8 mouse cellular contexts compared by ENCODE assay signal in the genomic region with DNA sequence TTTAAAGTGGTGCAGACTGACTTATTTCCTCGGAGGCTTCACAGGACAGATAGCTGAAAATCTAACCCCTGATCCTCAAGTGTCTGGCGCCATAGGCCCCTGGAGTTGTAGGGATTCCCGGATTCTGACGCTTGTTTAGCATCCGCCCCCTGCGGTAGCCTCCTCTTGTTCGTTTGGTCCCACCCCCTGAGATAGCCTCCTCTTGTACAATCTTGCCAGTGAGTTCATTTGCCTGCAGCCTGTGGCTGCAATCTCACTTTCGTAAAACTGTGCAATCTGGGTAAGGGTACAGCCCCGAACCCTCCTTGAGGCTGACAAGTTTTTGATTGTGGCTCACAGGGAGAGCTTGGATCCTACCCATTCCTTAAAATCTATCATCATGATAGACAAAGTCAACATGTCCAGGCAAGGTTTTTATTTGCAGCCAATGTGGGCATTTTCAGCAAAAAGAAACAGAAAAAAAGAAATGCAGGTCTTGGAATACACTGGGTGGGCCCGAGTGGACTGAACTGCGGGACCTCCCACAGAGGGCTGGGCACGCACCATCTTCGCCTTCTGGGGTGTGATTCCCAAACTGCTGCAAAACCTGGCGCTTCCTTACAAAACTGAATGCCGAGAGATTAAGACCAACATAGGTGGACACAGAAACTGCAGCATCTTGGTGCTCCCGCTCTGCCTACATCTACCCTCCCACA. TPM values are rescaled to one million over a fixed set of nuclear protein-coding genes. Genes with fewer than 3 reads are reported as not detected.
DNase-seq lines count a peak whose midpoint lies in the region; ATAC-seq and TF ChIP-seq lines count a peak whose summit lies in the region.

No protein-coding gene starts in this region.

- no peak overlapping the region for H3K27ac ChIP-seq in kidney, postnatal 0 days
- peak overlapping the region; percentile 96 for H3K27ac ChIP-seq in embryonic facial prominence, embryonic 14.5 days (replicated peaks; ENCODE audit: low read depth, low read length)
- peak overlapping the region; percentile 99 for H3K27ac ChIP-seq in intestine, embryonic 15.5 days
- H3K27ac ChIP-seq in neural tube, embryonic 11.5 days (ENCODE audit: low read depth, low read length), result peak overlapping the region; percentile 93

- no peaks in the 10 kb centered on the region for H3K36me3 ChIP-seq in kidney, postnatal 0 days (ENCODE audit: insufficient read depth, low read length)
- no peaks in the 10 kb centered on the region for H3K36me3 ChIP-seq in embryonic facial prominence, embryonic 14.5 days (ENCODE audit: control insufficient read depth, insufficient read depth, low read length)
- H3K36me3 ChIP-seq in intestine, embryonic 15.5 days, result no peaks in the 10 kb centered on the region
- no peaks in the 10 kb centered on the region for H3K36me3 ChIP-seq in neural tube, embryonic 11.5 days (ENCODE audit: control insufficient read depth, insufficient read depth, low read length)

- H3K9ac ChIP-seq in kidney, postnatal 0 days (ENCODE audit: low read depth, low read length), result no peak overlapping the region
- no peak overlapping the region for H3K9ac ChIP-seq in embryonic facial prominence, embryonic 14.5 days (ENCODE audit: low read depth, low read length)
- peak overlapping the region; percentile 49; the same call in 1 of the 2 replicates for H3K9ac ChIP-seq in intestine, embryonic 15.5 days
- peak overlapping the region; percentile 52 for H3K9ac ChIP-seq in neural tube, embryonic 11.5 days (ENCODE audit: low read length)

- H3K9me3 ChIP-seq in kidney, postnatal 0 days (replicated peaks; ENCODE audit: low read length), result no peaks in the 10 kb centered on the region
- H3K9me3 ChIP-seq in embryonic facial prominence, embryonic 14.5 days (ENCODE audit: control insufficient read depth, low read length), result no peaks in the 10 kb centered on the region
- H3K9me3 ChIP-seq in intestine, embryonic 15.5 days, result no peaks in the 10 kb centered on the region
- no peaks in the 10 kb centered on the region for H3K9me3 ChIP-seq in neural tube, embryonic 11.5 days (ENCODE audit: control insufficient read depth, low read length)

- H3K4me2 ChIP-seq in kidney, postnatal 0 days (ENCODE audit: low read length), result 0 out of 2 replicates have a peak overlapping the region, but pooled peaks have one; percentile 87
- H3K4me2 ChIP-seq in embryonic facial prominence, embryonic 14.5 days (ENCODE audit: low read depth, low read length), result peak overlapping the region; percentile 93
- H3K4me2 ChIP-seq in intestine, embryonic 15.5 days (replicated peaks), result peak overlapping the region; percentile 93
- H3K4me2 ChIP-seq in neural tube, embryonic 11.5 days (ENCODE audit: low read depth), result peak overlapping the region; percentile 93

- TF ChIP-seq CTCF in kidney, postnatal 0 days (IDR thresholded peaks at IDR 0.05; ENCODE audit: low read depth), result no peak

- intact Hi-C loops in left cerebral cortex, postnatal 36 days (cut with DNase I), result loop anchor here (5.0 kb wide), 1 partner anchor 32 kb away; a partner anchor contains a TSS

- H3K27me3 ChIP-seq in kidney, postnatal 0 days (ENCODE audit: insufficient read depth, low read length), result no peaks in the 10 kb centered on the region
- no peaks in the 10 kb centered on the region for H3K27me3 ChIP-seq in embryonic facial prominence, embryonic 14.5 days (replicated peaks; ENCODE audit: control insufficient read depth, insufficient read depth, low read length)
- no peaks in the 10 kb centered on the region for H3K27me3 ChIP-seq in intestine, embryonic 15.5 days (replicated peaks)
- H3K27me3 ChIP-seq in neural tube, embryonic 11.5 days (ENCODE audit: control insufficient read depth, insufficient read depth, low read length), result no peaks in the 10 kb centered on the region

- no peak for ATAC-seq in kidney, postnatal 0 days (replicated peaks; ENCODE audit: low FRiP score, low read depth)
- no peak for ATAC-seq in embryonic facial prominence, embryonic 14.5 days (ENCODE audit: low read depth)
- ATAC-seq in intestine, embryonic 15.5 days, result no peak
- ATAC-seq in neural tube, embryonic 11.5 days (ENCODE audit: insufficient read depth, low FRiP score, low TSS enrichment), result no peak

- WGBS in kidney, postnatal 0 days, result 65% methylated on average over 16 of the region's 16 CpGs
- WGBS in embryonic facial prominence, embryonic 14.5 days, result 46% methylated on average over 16 of the region's 16 CpGs
- 58% methylated on average over 16 of the region's 16 CpGs for WGBS in intestine, embryonic 15.5 days
- 33% methylated on average over 16 of the region's 16 CpGs for WGBS in neural tube, embryonic 11.5 days

- peaks cover 18% of the 10 kb centered on the region; the same call in 1 of the 2 replicates for H3K4me1 ChIP-seq in kidney, postnatal 0 days (replicated peaks; ENCODE audit: insufficient read depth, low read length)
- H3K4me1 ChIP-seq in embryonic facial prominence, embryonic 14.5 days (ENCODE audit: control insufficient read depth, insufficient read depth, low read length), result peaks cover 17% of the 10 kb centered on the region
- peaks cover 24% of the 10 kb centered on the region for H3K4me1 ChIP-seq in intestine, embryonic 15.5 days (replicated peaks)
- peaks cover 27% of the 10 kb centered on the region for H3K4me1 ChIP-seq in neural tube, embryonic 11.5 days (ENCODE audit: control insufficient read depth, insufficient read depth, low read length)

- DNase-seq in kidney, postnatal 0 days (ENCODE audit: low spot score), result no peak
- no peak for DNase-seq in kidney, adult 18-20 months
- no peak for DNase-seq in embryonic facial prominence, embryonic 14.5 days (ENCODE audit: low spot score)
- DNase-seq in neural tube, embryonic 11.5 days (ENCODE audit: low spot score), result peak; percentile 20
- no peak for DNase-seq in left cerebral cortex, postnatal 36 days (ENCODE audit: low spot score in 2 of 2)
- no peak for DNase-seq in urinary bladder, postnatal 10 days (ENCODE audit: low spot score)
- DNase-seq in right cerebral cortex, adult 2 months (ENCODE audit: low spot score in 2 of 2), result no peak

- H3K4me3 ChIP-seq in kidney, postnatal 0 days (replicated peaks; ENCODE audit: low read depth, low read length), result no peak overlapping the region
- no peak overlapping the region for H3K4me3 ChIP-seq in embryonic facial prominence, embryonic 14.5 days (ENCODE audit: low read depth, low read length)
- 0 out of 2 replicates have a peak overlapping the region, but pooled peaks have one; percentile 53 for H3K4me3 ChIP-seq in intestine, embryonic 15.5 days (replicated peaks)
- 0 out of 2 replicates have a peak overlapping the region, but pooled peaks have one; percentile 45 for H3K4me3 ChIP-seq in neural tube, embryonic 11.5 days (ENCODE audit: low read depth, low read length)

RNA-seq across cellular contexts. Expression of a gene that starts 33.5 kb away (rescaled TPM):
- polyA plus RNA-seq in kidney, postnatal 0 days (2015; fragmentation: Nextera tagmentation; extraction: Ambion mirVana), result 2,251 and 2,404 TPM in 2 replicates
- 2,264 and 2,593 TPM in 2 replicates for polyA plus RNA-seq in embryonic facial prominence, embryonic 14.5 days (2014; fragmentation: Nextera tagmentation; extraction: Ambion mirVana)
- 2,607 and 2,658 TPM in 2 replicates for polyA plus RNA-seq in intestine, embryonic 15.5 days (2015; fragmentation: Nextera tagmentation; extraction: Ambion mirVana)
- 3,675 and 3,804 TPM in 2 replicates for polyA plus RNA-seq in neural tube, embryonic 11.5 days (2014; fragmentation: Nextera tagmentation; extraction: Ambion mirVana)
- 1,000 to 10,000 TPM; 1,144 to 1,299 TPM for total RNA-seq in left cerebral cortex, postnatal 36 days (2021)

RNA-seq across cellular contexts. Expression of a gene that starts 46.5 kb away (rescaled TPM):
- 1.3 and 1.5 TPM in 2 replicates for polyA plus RNA-seq in kidney, postnatal 0 days (2015; fragmentation: Nextera tagmentation; extraction: Ambion mirVana)
- 0.48 and 1.1 TPM in 2 replicates for polyA plus RNA-seq in embryonic facial prominence, embryonic 14.5 days (2014; fragmentation: Nextera tagmentation; extraction: Ambion mirVana)
- polyA plus RNA-seq in intestine, embryonic 15.5 days (2015; fragmentation: Nextera tagmentation; extraction: Ambion mirVana), result 0.18 TPM in 1 of 2 replicates, not detected in the other
- polyA plus RNA-seq in neural tube, embryonic 11.5 days (2014; fragmentation: Nextera tagmentation; extraction: Ambion mirVana), result 0.42 and 0.81 TPM in 2 replicates
- under 1 TPM; 0.25 to 0.72 TPM for total RNA-seq in left cerebral cortex, postnatal 36 days (2021)

Comparison
In these comparisons a context has a peak if more than half of its experiments do, and no peak if none do; other contexts are left out.
1. H3K4me3 ChIP-seq: peak in intestine, embryonic 15.5 days (single experiment) and neural tube, embryonic 11.5 days (single experiment); none in kidney, postnatal 0 days (single experiment) and embryonic facial prominence, embryonic 14.5 days (single experiment).
2. H3K9ac ChIP-seq: peak in intestine, embryonic 15.5 days (single experiment) and neural tube, embryonic 11.5 days (single experiment); none in kidney, postnatal 0 days (single experiment) and embryonic facial prominence, embryonic 14.5 days (single experiment).
3. Peak in every context shown above with its lines, with median percentiles within 50 percentile points of each other: H3K4me2 ChIP-seq.